Mouse (Mus musculus) cerebellum, adult 2 months (tissue): Measurements from ENCODE around the gene Robo1. TPM values are rescaled to one million over a fixed set of nuclear protein-coding genes. Genes with fewer than 3 reads are reported as not detected.
A peak's percentile ranks its signal among the peaks of the same experiment; 100 is the strongest.

Source experiments
- DNase-seq, 2 experiments: peaks; one replicate each; pipeline ENCODE4 v3.0.0; 2021
- H3K27ac ChIP-seq: fragments of 200-500 bp; 2 replicates; pipeline ENCODE4 v1.5.1; 2012; ENCODE audit warnings: low read length, control low read depth, inconsistent platforms; ENCODE audit not compliant: insufficient read depth
- H3K27me3 ChIP-seq: fragments of 200-500 bp; 2 replicates; pipeline ENCODE4 v1.6.1; 2012; ENCODE audit warnings: inconsistent platforms, mild to moderate bottlenecking, low read length, moderate library complexity; ENCODE audit not compliant: control insufficient read depth, insufficient read depth
- H3K4me1 ChIP-seq: fragments of 200-500 bp; 2 replicates; pipeline ENCODE4 v1.6.1; 2011; ENCODE audit warnings: low read length; ENCODE audit not compliant: control insufficient read depth, insufficient read depth
- H3K4me3 ChIP-seq: fragments of 200-500 bp; replicated peaks from 2 replicates; pipeline ENCODE3; 2011; ENCODE audit warnings: mild to moderate bottlenecking, low read depth, low read length, control low read depth; ENCODE audit not compliant: insufficient read depth
- CTCF ChIP-seq: fragments of 200-500 bp; IDR thresholded peaks from 2 replicates; pipeline ENCODE4 v1.5.1; 2011; ENCODE audit warnings: low read depth, mild to moderate bottlenecking, control low read depth, low read length, moderate library complexity, borderline replicate concordance; ENCODE audit not compliant: insufficient read depth
- POLR2A ChIP-seq: fragments of 200-500 bp; IDR thresholded peaks from 2 replicates; pipeline ENCODE4 v1.6.1; 2011; ENCODE audit warnings: low read length, control low read depth, borderline replicate concordance; ENCODE audit not compliant: insufficient read depth
- WGBS: fragments of 180-500 bp; shearing (Covaris S2); methylation state at CpG from one replicate; pipeline ENCODE4 v1.1.7; 2018; 5-methylcytosine and 5-hydroxymethylcytosine counted together
- polyA plus RNA-seq: library from polyadenylated mRNA; depleted of rRNA; stranded (reverse); fragments of >200 nt; gene quantifications from 2 replicates; pipeline ENCODE4 v1.2.3, GENCODE M21; 2012; rRNA removed

Gene Robo1
- polyA plus RNA-seq = 11.1 and 13.0 TPM in 2 replicates

DNA sequence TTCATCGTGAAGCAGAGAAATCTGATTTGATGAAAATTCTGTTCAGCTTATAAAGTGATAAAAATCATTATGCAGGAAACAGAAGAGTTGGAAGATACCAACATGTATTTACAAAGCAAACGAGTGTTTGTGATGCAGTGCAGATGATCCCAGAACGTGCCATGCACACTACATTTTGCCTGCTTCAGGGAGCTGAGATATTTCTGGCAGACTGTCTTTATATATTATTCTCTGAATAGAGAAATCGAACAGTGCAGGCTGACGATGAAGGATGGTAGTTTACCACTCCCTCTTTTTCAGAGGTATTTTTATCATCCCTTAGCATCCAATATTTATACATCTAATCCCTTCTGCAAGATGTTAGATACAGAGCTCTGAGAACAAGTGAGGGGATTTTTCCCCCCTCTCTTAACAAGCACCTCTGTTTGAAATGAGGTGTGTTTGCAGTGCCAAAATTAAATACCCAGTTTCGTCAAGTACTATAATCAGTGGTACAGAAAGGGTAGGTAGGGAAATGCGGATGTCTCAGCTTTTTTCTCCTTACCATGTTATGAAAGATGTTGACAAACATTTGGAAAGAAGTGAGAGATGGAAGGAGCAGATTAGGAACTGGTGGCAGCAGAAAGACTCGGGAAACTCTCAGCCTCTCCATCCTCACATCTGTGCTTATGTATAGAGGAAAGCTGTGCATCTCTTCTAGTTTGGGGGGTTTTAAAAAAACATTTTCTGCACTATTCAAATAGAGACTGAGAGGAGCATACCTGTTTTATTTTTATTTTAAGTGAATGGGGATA lies at the start of gene Robo1:
TSS of gene Robo1 (plus strand) at position 770 of the 794 bp plus-strand sequence.
- no peak for DNase-seq
- H3K4me3 ChIP-seq = no peak within 1 kb of the TSS
- no peaks in the 10 kb centered on the region for H3K4me1 ChIP-seq
- H3K27me3 ChIP-seq = no peaks in the 10 kb centered on the region
- 78% methylated on average over 8 of the region's 8 CpGs for WGBS
- no peak within 1 kb of the TSS for H3K27ac ChIP-seq
- no peak for TF ChIP-seq CTCF
- no peak for TF ChIP-seq POLR2A

DNA sequence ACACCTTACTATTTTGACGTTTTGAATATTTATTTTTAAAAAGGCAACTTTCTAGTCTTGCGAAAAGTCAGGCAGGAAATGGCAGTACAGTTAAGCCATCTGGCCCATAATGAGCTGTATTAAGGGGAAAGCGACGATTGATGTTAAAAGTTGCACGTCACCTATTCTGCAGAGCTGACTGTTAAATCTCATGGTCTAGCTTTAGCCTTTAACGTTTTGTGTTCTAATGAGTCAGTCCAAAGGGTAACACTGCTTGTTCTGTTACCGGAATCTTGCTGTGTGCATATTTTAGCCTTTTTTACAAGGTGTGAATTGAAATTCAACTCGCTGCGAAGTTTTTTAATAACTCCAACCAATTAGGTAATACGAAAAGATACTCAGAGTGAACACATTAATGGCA lies 40.3 kb upstream of the Robo1 start:
- DNase-seq = no peak
- H3K27ac ChIP-seq = no peak overlapping the region
- H3K4me3 ChIP-seq = no peak overlapping the region
- no peak for TF ChIP-seq POLR2A
- TF ChIP-seq CTCF = no peak
- no peaks in the 10 kb centered on the region for H3K27me3 ChIP-seq
- WGBS = 91% methylated on average over 10 of the region's 10 CpGs
- no peaks in the 10 kb centered on the region for H3K4me1 ChIP-seq

DNA sequence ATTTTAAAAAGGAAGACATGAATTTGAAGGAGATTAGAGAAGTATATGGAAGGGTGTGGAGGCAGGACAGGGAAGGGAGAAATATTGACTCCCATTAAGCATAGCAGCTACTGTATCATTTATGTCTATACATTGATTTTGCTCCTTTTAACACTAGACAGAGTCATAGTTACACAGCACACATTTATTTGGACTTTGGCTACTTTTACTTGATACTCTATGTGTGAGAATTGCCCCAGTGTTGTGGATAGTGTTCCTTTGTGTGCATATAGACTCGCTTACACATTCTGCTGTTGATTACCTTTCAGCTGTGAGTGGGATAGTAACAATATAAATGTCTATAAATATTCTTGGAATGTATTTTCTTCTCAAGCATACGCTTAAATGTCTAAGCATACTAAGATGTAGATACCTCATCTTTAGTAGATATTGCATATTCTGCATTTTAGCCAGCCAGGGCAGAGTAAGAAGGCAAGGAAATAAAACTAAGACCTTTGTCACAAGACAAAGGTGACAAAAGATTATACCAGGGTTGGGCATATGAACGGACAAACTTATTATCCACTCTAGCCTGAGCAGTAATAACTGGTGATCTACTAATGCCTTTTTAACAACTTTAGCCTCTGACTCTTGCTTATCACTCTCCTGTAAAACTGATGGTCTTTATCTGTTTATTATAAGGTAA lies 31.6 kb upstream of the Robo1 start:
- Histone ChIP-seq H3K4me1 (no peaks in the 10 kb centered on the region), H3K4me3 (no peak overlapping the region), H3K27ac (no peak overlapping the region), H3K27me3 (no peaks in the 10 kb centered on the region)
- TF ChIP-seq POLR2A = no peak
- TF ChIP-seq CTCF = no peak
- DNase-seq = no peak
- 96% methylated on average over 3 of the region's 3 CpGs for WGBS

DNA sequence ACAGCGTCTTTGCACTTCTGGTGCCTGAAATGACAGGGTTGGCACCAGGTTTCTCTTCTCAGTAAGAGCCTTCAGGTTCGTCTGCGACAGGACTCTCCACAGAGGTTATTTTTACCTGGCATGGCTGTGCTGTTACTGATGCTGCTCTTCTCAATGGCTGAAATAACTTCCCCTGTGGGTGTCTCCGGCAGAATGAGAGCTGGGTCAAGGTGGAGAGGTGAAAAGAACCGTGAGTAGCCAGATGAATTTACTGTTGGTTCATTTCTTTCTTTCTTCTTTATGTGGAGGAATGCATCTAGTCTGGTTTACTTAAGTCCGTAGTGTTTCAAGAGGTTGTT lies 194 bp downstream of the Robo1 start:
- no peak for TF ChIP-seq POLR2A
- TF ChIP-seq CTCF = no peak
- peak in 1 of 2 experiments; percentile 1 for DNase-seq
- Histone ChIP-seq H3K27ac (no peak overlapping the region), H3K27me3 (no peaks in the 10 kb centered on the region), H3K4me1 (no peaks in the 10 kb centered on the region), H3K4me3 (no peak overlapping the region)
- WGBS = 63% methylated on average over 6 of the region's 6 CpGs

DNA sequence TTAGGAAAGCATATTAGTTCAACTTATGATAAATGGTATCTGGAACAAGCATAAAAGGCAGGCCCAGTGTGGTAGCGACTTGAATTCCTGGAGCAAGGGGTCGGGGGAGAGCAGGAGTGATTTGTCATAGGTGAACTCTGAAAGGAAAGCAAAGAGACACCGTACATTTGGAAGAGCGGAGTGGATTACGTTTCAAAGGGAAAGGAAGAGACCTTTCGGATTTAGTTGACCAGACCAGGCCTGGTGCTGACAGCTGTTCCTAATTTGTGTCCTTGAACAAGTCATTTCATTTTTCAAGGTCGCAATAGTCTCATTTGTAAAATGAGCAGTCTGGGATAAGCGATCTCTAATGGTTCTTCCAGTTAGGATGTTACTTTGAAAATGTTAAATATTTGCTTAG lies 19.2 kb downstream of the Robo1 start:
- whole genome bisulfite sequencing = 92% methylated on average over 8 of the region's 8 CpGs
- H3K27ac ChIP-seq = no peak overlapping the region
- no peaks in the 10 kb centered on the region for H3K27me3 ChIP-seq
- no peak for TF ChIP-seq CTCF
- TF ChIP-seq POLR2A = no peak
- DNase-seq = no peak
- H3K4me3 ChIP-seq = no peak overlapping the region
- no peaks in the 10 kb centered on the region for H3K4me1 ChIP-seq

DNA sequence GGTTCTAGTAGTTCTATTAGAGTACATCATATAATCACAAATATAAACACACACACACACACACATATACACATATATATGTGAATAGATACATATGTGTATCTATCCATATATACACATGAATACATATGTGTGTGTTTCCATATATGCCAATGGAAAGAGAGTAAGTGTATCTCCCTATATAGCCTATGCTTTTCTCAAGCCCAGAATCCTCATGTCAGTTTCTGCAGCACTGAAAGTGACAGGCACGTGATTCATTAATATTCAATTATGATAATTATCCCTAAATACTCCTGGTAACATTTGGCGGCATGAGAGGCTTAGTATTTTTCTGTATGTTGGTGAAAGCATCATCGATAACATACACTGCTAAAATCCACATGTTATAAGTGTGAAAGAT lies 20.5 kb downstream of the Robo1 start:
- Histone ChIP-seq H3K4me1 (no peaks in the 10 kb centered on the region), H3K27ac (no peak overlapping the region), H3K27me3 (no peaks in the 10 kb centered on the region), H3K4me3 (no peak overlapping the region)
- TF ChIP-seq POLR2A (no peak), CTCF (no peak)
- DNase-seq = no peak
- WGBS = 47% methylated on average over 3 of the region's 3 CpGs

DNA sequence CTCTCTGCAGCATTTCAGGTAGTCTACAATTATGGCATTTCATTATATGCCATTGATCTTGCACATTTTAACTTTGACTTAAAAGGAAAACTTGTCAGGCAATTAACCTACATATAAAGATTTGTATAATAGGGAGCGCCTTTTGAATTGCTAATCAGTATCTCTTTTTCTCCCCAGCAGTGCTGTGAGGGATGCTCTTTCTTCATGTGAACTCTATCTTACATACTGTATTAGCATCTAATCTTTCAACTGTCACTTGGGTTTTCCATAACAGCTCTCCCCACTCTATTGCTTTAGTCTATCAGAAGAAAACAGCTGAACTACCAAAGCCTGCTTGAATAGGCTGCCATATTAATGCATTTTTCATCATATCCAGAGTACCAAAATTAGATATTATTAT lies 29.7 kb downstream of the Robo1 start:
- H3K4me1 ChIP-seq = no peaks in the 10 kb centered on the region
- H3K27ac ChIP-seq = no peak overlapping the region
- DNase-seq = no peak
- H3K4me3 ChIP-seq = no peak overlapping the region
- TF ChIP-seq CTCF = no peak
- no peak for TF ChIP-seq POLR2A
- 93% methylated on average over 1 of the region's 1 CpGs for WGBS
- no peaks in the 10 kb centered on the region for H3K27me3 ChIP-seq

DNA sequence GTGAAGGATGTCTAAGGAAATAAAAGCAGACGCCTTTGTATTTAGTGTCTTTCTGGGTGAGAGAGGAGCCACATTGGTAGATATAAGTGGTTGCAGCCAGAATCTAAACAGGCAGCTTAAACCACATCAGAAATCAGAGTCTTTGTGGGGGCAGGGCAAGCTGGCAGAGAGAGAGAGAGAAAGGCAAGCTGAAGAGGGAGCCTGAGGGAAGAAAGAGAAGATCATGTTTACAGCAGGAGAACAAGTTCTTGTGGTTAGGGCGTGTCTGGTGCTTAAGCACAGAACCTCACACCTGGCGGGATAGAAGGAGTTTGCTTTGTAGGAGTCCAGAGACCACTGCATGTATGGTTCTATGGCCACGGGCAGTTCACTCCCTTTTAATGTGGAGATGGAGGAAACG lies 42.3 kb downstream of the Robo1 start:
- TF ChIP-seq CTCF (no peak), POLR2A (no peak)
- Histone ChIP-seq H3K27ac (no peak overlapping the region), H3K27me3 (no peaks in the 10 kb centered on the region), H3K4me3 (no peak overlapping the region), H3K4me1 (no peaks in the 10 kb centered on the region)
- no peak for DNase-seq
- WGBS = 85% methylated on average over 5 of the region's 5 CpGs
